Mouse (Mus musculus): ENCODE measurements at regions not wholly inside any gene's neighbourhood (a gene's known extent, or its start where the extent isn't known, plus 50 kb on each side); places are given as distances from the start of the nearest gene placed in this dataset.

DNA sequence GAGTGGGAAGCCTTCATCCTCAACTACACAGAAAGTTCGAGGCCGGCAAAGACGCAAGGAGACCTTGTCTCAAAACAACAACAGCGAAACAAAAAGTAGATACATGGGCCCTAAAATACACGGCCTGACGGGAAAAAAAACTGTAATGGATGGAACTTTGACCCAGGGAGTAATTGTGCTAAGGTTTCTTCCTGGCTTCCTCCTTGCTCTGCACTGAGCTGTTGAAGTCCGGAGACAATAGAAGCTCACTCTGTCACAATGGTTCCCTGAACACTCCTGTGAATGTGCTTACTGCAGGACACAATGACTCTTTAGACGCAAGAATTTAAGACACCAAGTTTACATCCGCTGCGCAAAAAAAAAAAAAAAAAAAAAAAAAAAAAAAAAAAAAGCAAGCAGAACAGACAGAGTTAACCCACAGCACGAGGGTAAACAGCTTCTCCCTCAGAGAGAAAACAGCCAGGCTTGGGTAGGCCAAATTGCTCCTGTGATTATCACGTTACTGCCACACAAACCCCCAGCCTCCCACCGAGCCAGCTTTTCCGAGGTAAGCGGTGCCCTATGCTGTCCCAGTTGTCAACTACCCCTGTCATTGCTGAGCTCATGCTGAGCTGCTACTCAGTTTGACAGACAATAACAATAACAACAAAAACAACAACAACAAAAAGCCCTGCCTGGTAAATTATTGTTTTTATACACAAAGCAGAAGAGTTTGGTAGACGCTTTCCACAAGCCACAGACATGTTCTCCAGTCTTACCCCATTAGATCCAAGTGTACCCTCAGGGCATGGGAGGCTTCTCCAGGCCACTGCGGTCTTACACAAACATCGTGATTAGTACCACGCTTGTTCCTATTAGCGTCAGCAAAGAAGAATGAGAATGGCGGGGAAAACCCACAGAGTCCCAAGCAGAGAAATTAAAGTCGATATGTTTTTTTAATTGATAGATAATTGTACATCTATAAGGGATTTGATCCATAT lies 77.7 kb upstream of the Jarid2 start:
- TF ChIP-seq POLR2A (IDR thresholded peaks at IDR 0.05; ENCODE audit: low read depth, low read length), result no peak
- TF ChIP-seq CTCF (IDR thresholded peaks at IDR 0.05; ENCODE audit: extremely low read depth, insufficient read length, insufficient replicate concordance, low read depth, low read length), result no peak

Data from small intestine, adult 2 months (tissue).